Mouse (Mus musculus) thymus, postnatal 0 days (tissue): ENCODE results near the gene Dthd1. TPM values are rescaled to one million over a fixed set of nuclear protein-coding genes. Genes with fewer than 3 reads are reported as not detected.
A peak's percentile ranks its signal among the peaks of the same experiment; 100 is the strongest.

Experiments
- DNase-seq: peaks from one replicate; pipeline ENCODE4 v3.0.0-alpha.2; 2015; ENCODE audit warnings: low spot score
- polyA plus RNA-seq: library from polyadenylated mRNA; unstranded; fragments of >200 nt; fragmentation: Nextera tagmentation; extraction: Ambion mirVana; gene quantifications from 2 replicates; pipeline ENCODE4 v1.2.1, GENCODE M21; 2015

The Dthd1 gene
- polyA plus RNA-seq, 1 experiment from 2014 or later: not detected

GRCm38 (mm10) chr5:62858282-62858681, 44.7 kb downstream of the Dthd1 start:
- DNase-seq: peak; percentile 93

GRCm38 (mm10) chr5:62864348-62864747, 50.7 kb downstream of the Dthd1 start:
- DNase-seq: no peak

- DNase-seq: no peak
These were observed 53.4 kb downstream of the Dthd1 start for GRCm38 (mm10) chr5:62867003-62867402.

DNA sequence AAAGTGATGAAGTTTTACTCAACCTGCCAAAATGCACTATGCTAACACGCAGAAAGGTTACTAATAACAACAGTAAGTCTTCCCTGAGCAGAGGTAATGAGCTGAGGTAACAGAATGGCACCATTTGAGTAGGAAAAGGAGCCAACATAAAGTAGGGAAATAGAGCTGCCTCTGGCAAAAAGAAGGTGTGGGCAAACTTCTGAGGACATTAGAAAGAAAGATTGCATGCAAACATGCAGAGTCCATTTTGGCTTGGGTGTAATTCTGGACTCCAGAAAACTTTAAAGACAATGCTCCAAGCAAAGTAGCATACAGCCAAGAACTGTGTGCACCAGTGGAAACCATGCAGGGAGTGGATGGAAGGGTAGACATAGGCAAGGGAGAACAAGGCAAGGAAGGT, 65.9 kb downstream of the Dthd1 start:
- DNase-seq: no peak

DNA sequence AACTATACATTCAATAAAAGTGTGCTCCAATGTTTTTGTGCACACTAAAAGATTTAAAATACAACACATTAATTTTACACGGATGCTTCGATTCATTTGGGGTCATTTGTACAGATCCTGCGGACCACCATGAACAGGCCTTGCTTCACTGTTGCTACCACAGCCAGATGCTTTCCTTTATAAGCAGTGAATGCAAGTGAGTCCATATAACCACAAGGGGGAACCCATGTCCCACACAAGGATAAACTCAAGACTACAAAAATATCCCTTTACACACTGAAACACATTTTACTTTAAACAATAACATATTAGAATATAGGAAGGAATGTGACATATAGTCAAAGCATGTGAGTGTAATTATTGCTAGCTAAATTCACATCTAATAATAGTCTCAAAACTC, 81.7 kb downstream of the Dthd1 start:
- DNase-seq: peak; percentile 56

- DNase-seq: no peak
These were observed 93.3 kb downstream of the Dthd1 start for GRCm38 (mm10) chr5:62906954-62907353.

DNA sequence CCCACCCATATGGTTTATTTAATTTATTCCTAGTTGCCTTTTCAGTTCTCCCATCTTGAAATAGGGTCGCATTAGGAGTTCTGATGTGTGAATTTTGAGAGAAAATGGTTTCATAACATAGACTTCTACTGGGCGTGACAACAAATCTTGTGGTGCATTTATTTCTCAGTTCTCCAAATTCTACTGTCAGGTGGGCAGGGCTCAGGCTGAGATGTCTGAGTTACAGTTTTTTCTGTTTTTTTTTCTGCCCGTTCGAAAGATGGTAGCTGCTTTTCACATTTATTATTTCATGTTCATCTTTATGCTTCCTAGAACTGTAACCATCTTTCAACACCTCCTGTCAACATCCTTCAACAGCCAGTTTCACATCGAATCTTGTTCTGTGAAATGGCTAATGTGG, 95.5 kb downstream of the Dthd1 start:
- DNase-seq: no peak

- DNase-seq: no peak
These were observed 111.0 kb downstream of the Dthd1 start for GRCm38 (mm10) chr5:62924616-62925015.

Other genes starting within 250 kb of the Dthd1 start
- gene Arap2, start 47.7 kb upstream of the Dthd1 start, polyA plus RNA-seq: 40.4 and 45.0 TPM in 2 replicates